Mouse (Mus musculus) cerebellum, adult 9-11 months (tissue): ENCODE results near the gene Card9.
"Not testable (repeated sequence)": the region's sequence is repeated elsewhere in the genome, so short reads cannot be mapped to it uniquely, and the experiment has no call there.

Source experiments
- DNase-seq: peaks from one replicate; pipeline ENCODE4 v3.0.0; 2022

The Card9 gene

DNA sequence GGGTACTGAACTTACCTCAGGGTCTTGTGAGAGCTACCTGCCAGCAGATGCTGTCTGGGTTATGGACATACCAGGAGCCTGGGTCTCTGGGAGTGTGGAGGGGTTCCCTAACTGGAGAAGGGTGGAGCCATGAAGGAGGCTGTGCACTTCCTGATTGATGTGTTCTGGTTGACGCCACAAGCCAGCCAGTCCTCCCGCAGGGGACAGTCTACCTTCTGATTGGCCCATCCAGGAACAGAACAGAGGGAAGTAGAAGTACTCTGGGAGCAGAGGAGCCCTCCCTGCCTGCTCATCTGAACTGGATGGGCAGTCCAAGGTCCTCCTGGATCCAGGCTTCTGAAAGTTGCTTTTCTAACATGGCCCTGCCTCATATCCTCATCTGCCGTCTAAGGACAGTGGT, at the start of gene Card9:
Gene Card9 (minus strand): TSS at position 147 of the 400 bp plus-strand sequence.
- DNase-seq, result no peak

DNA sequence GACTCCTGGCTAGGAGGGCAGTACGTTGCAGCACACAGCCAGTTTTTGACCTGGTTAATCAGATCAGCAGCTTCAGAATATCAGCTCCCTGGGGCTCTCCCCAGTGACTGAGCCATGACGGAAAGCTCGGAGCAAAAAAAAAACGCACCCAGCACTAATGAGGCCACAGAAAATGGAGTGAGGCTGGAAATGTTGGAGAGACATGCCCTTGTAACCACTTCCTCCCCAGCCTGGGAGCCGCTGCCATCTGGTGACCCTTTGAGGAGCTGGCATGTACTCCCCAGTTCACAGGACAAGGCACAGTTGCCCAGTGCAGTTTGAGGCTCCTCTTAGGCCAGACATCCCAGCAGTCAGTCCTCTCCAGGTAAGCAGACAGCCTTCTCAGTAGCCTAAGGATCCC, 49.4 kb upstream of the Card9 start:
- peak; percentile 74 for DNase-seq

DNA sequence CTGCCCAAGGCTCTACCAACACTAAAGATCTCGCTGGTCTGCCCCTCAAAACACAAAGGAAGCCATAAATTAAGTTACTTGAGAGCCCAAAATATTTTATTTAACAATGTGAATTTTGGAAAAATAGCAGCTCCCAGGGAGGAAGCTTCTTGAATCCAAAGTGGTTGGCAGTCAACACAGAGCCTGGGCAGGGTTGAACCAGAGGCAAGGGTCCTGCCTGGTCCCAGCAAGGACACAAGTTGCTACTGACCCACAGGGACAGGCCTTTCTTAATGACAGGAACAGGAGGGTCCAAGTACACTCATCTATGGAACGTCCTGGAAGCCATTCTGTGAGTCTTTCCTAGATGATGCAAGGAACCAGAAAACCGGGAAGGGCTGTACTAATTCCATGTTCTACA, 48.6 kb upstream of the Card9 start:
- DNase-seq, result no peak

DNA sequence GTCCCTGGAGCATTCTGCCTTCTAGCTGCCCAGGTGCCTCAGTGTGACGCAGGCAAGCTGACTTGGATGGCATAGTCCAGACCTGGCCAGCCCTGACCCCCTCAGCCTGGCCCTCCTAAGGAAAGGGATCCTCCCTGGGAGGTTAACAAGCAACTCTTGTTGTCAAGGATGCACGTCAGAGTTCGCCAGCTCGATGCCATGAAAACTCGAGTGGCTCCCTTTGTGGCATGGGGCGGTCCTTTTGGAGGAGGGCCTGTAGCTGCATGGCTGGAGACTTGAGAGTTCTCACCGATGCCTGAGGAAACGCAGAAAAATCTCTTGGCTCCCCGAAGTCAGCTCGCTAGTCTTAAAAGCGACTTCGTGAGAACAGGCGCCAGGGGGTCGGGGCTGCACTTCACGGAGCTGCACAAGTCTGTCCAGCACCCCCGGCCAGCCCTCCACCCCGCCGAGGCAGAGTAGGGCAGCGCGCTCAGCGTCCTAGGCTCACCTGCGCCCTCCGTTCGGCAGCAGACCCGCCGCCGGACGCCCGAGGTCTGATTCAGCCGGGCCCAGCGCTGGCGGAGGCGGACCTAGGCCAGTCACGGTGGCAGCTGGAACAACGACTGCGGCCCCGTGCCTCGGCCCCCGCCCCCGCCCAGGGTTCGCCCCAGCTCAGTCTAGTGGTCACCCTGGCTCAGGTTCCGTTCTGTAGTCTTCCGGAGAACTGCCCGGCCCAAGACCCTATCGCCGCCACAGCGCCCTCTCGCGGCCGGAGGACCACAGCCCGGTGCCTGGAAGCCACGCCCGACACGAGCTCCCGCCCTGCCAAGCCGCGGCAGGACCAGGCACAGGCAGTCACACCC, 48.0 kb upstream of the Card9 start, which contains the start of gene Inpp5e:
Gene Inpp5e (minus strand): TSS at position 689 of the 842 bp plus-strand sequence.
- DNase-seq, result peak; percentile 96

DNA sequence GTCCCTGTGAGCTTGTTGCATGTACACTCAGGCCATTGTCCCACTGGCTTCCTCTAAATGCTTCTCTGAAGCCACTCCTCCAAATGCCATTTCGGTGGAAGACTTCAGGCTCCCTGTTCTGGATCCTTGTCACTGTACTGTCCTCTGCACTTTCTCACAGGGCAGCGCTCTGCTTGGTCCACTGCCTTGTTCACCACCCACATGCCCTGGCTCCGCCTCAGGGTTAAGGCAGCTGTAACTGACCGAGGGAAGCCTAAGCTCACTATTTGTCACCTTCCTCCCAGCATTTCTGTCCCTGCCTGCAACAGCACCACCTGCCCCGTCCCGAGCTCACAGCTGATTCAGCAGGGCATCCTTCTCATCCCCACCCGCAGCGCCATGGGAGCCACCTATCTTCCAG, 42.6 kb upstream of the Card9 start:
- no peak for DNase-seq

DNA sequence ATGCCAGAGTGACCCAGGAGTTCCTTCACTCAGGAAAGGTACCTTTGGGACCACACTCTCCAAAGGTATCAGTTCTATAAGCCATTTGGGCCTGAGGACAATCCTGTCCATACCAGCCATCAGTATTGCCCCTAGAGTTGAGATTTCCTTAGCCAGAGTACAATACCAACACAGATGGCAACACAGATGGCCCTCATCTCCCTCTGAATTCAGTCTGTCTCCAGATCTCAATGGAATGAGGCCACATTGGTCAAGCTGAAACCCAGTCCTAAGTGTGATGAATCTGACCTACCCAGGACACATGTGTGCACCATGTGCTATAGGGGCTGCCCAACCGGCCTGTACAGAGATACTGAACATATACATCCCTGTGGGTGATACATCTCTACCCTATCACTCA, 41.5 kb upstream of the Card9 start:
- DNase-seq, result peak; percentile 71

DNA sequence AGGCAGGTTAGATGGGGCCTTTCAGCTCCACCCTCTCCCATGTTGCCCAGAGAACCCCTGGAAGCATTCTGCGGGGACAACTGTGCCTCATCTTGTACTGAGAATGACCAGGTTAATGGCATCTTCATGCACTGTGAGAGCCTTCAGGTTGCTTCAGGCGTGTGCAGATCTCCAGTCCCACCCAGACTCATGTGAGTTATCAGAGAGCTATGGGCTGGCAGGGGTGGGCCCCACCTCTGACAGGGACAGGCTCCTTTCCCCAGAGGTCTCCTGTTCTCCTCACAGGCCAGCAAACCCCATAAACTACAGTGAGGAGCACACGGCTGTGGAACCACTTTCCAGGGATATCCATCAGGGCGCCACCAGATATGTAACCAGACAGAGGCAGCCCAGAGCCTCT, 40.3 kb upstream of the Card9 start:
- no peak for DNase-seq

DNA sequence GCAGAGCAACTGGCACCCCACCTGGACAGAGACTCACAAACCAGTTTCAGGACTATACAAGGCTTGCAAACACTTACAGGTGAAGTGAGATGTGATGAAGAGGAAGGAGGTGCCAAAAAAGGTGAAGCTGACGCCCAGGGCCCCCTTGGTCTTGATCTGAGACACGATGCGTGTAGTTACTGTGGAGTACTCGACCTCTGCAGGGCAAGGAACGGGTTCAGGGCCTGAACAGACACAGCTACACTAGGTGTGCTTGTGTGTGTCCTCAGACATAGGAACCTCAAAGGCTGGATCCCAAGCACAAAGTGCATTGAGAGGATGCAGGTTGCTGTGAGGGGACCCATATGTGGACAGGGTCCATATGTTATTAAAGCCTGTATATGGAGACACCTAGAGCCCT, 39.6 kb upstream of the Card9 start:
- DNase-seq, result no peak

DNA sequence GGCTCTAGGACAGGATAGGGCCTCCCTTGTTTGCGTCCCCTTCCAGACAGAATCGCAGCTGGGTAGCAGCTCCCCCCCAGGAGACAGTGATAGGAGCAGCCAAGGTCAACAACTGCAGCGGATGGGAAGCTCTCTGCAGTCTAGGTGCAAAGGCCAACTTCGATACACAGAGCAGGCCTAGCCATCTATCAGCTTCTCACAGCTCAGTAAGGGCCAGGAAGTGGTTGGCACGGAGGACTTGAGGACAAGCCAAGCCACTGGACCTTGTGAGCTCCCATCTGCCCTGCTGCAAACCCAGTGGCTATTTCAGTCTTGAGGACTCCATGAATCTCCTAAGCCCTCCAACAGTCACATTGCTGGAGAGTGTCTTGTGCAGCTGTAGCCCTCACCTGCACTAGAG, 38.9 kb upstream of the Card9 start:
- DNase-seq, result no peak

DNA sequence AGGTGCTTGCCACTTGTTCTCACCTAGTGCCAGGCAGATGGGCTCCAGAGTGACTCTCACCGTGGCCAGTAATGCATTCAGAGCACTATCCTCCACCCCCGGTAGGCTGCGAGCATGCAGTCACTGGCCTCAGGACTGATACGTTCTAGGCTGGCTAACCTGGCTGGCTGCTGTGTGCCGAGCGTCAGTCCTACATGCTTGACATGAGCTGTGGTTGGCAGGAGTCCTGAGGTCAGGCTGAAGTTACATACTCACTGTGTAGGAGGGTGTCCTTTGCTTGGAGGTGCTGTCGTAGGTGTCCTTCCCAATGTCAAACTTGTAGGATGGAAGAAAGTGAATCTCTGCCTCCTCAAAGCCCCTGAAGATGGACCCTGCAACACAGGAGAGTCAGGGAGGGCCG, 38.3 kb upstream of the Card9 start:
- DNase-seq, result no peak

DNA sequence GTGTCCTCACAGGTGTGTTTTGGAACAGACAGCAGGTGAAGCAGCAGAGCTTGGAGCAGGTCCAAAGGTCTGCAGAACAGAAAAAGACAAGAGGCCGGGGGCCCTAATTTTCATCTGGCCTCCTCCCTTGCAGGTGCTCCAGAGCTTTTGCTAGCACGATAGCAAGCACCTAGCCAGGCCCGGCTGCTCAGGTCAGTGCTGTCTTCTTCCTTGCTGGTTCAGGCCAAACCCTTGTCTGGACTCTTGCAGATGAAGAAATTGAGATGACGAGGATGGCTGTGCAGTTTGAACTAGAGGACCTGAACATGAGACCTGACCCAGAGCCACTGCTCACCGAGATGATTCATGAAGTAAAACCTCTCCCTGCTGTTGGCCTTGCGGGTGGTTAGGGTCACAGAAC, 30.9 kb upstream of the Card9 start:
- DNase-seq, result no peak

DNA sequence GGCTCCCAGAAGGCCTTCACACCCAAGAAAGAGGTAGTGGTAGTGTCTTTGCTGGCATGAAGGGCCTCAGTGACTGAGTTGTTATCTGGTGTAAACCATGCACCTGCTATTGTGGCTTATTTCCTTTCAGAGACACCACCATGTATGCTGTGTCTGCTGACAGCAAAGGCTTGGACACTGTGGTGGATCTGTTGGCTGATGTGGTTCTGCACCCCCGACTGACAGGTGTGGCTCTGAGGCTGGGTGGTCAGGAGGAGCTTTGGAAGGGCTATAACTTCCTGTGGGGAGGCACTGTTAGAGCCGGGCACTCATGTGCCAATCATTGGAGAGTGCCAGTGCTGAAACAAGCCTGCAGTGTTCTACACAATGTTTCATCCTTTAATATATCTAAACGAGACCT, 30.2 kb upstream of the Card9 start:
- no peak for DNase-seq

DNA sequence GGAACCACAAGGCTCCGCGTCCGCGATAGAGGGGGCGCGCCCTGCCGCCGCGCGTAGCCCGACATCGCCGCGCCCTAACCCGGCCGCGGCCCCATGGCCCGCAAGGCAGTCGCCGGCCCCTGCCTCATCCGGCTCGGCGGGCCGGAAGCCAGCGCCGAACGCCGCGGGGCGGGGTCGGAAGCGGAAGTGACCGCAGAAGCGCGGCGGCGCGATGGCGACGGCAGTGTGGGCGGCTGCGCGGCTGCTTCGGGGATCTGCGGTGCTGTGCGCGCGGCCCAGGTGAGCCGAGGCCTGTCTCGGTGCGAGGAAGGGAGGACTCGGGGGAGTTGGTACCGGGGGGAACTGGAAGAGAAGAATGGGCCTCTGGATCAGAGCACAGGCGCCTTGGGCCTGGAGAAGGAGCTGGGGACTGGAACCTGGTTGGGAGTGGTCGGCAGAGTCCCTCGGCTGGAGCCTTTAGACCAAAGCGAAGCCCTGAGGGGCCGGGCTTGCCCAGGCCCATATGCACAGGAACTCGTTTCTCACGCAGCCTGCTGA, 28.5 kb upstream of the Card9 start, which contains the start of the genes Entr1 and Pmpca:
Gene Entr1 (minus strand): TSS at position 163 of the 537 bp plus-strand sequence.
Gene Pmpca (plus strand): TSS at position 186 of the 537 bp plus-strand sequence.
- peak; percentile 80 for DNase-seq

DNA sequence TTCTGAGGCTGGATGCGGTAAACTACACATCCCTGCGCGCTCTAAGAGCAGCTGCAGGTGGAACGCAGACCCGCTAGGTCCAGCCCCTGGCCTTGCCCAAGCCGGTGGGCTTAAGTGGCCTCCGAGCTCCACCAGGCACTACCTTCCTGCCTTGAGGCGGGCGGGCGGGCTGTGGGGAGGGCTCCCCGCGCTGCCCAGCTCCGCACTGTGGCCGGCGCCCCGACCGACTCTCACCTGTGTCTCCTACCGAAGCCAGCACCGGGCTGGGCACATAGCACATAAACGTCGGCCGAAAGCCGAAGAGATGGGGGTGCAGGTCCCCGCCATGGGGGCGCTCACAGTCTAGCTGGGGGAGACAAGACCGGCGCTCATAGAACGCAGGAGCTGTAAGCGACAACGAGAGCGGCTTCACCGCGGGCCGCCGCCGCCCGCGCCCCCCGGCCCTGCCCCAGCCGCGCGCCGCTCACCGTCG, 28.0 kb upstream of the Card9 start:
- DNase-seq, result peak; percentile 53

DNA sequence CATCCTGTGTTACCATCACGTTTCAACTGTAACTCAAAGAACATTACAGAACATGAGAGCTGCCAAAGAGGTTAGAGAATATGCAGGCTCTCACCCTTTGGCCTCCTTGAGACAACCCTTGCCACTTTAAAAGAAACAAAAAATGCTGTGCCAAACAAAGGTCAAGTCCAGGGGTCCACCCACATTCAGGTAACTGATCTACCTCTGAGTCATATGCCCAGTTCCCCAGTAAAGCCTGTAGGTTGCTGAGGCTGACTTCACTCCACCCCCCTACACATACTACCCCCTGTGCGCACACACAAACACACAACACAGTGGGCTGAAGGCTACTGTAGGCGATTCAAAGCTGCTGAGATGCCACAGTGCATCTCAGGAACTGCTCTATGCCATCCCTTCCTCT, 27.0 kb upstream of the Card9 start:
- DNase-seq, result no peak

DNA sequence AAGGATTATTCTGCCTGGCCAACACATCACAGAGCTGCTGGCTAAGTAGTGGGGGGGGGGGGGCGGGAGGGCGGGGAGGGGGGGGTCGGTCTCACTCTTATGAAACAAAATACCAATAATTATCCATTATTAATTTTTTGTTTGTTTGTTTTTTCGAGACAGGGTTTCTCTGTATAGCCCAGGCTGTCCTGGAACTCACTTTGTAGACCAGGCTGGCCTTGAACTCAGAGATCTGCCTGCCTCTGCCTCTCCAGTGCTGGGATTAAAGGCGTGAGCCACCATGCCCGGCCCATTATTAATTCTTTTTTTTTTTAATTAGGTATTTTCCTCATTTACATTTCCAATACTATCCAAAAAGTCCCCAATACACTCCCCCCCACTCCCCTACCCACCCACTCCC, 20.2 kb upstream of the Card9 start:
- not testable (repeated sequence) for DNase-seq

DNA sequence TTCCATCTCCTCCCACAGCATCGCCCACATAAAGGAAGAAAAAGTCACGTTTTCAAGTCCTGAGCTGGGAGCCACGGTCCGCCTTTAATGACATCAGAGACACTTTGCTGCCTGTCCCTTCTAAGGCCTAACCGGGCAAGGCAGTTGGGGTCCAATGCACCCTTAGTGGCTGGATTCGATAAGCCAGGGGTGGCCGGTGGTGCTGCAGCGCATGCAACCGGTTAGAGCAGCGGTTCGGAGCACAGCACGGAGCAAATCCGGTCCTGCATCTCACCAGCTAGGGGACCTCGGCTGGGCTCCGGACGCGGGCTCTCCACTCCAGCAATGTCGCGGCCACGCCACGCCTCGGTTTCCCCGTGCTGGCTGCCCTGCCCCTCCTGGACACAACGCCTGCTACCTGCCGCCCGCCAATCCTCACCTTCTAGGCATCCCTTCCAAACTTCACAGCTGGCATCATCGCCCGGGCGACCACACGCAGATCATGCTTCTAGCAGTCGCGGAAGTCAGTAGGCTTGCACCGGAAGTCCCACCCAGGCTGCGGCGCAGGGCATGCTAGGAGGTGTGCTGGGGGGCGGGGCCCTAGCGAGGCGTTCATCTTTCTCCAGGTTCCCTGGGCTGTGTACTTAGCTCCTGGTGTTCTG, 19.5 kb upstream of the Card9 start, which contains the start of gene Snapc4:
Gene Snapc4 (minus strand): TSS at position 523 of the 641 bp plus-strand sequence.
- DNase-seq, result peak; percentile 82

DNA sequence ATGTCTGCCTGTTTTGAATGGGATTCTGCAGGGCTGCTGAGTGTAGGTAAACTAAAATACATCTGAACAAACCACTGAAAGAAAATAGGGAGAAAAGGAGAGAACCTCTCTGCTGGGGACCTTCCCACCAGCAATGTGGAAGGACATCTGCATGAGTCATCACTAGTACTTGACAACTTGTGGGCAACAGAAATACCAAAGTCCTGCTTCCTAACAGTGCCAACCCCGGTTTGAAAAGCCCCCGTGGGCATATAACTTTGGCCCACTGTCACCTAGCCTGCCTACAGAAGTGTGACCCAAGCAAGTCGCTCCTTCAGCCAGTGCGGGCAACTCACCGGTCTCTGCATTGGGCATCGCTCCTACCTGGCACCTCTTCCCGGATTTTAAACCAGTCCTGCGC, 11.7 kb upstream of the Card9 start:
- DNase-seq, result no peak

DNA sequence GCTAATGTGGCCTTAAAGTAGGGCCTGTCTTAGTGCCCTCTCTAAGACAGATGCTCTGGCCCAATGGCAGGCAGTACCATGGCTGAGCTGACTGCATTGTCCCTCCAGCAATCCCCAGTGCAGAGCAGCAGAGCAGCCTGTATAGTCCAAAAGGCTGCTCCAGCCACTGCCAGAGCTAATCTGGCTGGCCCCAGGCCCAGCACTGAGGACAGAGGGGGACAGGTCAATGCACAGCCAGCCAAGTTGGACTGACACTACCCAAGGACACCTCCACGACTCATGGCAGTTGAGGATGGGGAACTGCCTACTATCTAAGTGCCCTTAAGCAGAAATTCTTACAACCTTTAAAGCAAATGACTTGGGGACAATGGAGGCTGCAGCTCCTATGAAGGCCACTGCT, 7.9 kb upstream of the Card9 start:
- no peak for DNase-seq

DNA sequence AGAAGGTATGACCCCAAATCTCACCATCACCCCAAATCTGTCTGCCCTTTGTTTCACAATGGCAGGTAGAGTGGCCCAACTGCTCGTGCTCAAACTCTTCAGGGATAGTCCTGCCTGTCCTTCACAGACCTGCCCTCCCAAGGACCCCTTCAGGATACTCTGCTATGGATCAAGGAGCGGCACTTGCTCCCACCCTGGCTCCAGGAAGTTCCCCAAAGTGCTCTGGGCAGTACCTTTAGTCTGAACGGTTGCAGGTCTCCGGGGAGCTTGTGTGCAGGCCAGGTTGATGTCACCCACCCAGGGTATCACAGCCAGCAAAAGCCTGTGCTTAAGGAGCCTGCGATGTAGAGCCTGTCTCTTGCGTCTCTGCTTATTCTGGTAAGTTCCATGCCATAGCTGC, 7.2 kb upstream of the Card9 start:
- no peak for DNase-seq

DNA sequence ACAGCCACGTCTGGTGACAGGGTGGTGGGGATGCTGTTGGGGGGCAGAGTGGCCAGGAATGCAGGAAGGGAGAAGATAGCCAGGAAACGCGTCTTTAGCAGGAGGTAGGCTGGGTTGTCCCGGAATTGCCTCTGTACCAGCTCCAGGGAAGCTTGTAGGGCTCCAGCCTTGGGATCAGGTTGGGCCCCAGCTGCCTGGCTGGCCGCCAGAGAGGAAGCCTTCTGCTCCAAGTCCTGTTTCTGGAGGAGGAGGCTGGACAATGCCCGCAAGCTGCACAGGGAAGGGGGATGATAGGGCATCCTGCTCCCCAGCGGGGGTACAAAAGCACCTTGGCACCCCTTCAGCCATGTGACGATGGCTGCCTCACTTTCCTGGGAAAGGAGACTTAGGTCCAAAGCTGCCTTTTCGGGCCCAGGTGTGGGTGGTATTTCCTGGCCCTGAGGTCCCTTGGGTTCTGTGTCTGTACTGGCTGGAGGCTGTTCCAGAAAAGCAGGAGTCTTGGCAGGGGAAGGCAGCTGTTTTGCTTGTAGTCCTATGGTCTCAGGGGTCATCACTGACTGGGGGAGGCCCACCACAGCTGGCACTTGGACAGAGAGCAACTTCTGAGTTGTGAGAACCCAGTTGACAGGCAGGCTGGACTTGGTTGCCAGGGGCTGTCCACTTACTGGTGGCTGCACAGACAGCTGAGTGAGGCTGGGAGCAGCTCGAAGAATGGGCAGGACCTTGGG, 4.2 kb upstream of the Card9 start:
- DNase-seq, result peak; percentile 75

DNA sequence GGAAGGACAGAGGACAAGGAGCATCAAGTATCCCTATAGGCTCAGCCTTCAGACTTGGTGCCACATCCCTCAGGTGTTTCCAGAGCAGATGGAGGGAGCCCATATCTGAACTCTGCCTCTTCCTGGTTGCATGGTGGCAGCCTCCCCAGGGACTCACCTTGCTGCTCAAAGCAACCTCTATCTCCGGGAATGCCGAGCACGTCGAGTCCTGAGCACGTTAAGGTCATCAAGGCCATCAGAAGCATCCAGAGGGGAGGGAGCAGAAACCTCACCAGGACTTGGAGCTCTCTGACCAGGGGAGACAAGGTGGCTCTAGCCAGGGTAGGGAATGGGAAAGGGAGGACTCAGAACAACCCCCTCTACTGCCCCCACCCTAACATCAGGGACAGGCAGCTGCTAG, 2.8 kb upstream of the Card9 start:
- no peak for DNase-seq

DNA sequence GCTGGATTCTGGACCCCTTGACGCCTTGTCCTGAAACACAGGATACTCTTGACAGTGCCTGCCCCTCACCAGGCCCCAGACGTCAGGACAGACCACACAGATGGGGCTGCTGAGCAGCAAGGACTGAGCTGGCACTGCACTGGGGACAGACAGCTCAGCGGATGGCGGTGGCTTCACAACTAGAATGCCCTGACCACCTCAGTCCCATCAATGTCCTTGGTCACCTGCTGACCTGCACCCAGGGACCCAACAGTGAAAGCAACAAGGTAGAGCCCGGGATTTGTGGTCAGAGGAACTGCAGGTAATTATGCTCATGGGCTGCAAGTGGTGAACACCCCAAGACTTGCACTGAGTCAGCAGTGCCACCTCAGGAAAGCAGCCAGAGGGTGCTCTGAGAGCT, 2.3 kb upstream of the Card9 start:
- DNase-seq, result no peak
